Mouse (Mus musculus): ENCODE measurements around the gene Nfil3. TPM values are rescaled to one million over a fixed set of nuclear protein-coding genes. Genes with fewer than 3 reads are reported as not detected.

Gene Nfil3
- total and polyA plus RNA-seq, 3 experiments, result 0.35 to 0.93 TPM; not detected in 1

GRCm38 (mm10) chr13:52985508-52986214 is 4.8 kb upstream of the Nfil3 start:
- no peak overlapping the region for H3K27ac ChIP-seq (ENCODE audit: control insufficient read depth, low read depth, low read length)
- H3K9me3 ChIP-seq (replicated peaks; ENCODE audit: insufficient read depth, low read length), result no peaks in the 10 kb centered on the region
- no peaks in the 10 kb centered on the region for H3K27me3 ChIP-seq (ENCODE audit: control insufficient read depth in 1 of 2, insufficient read depth in 2 of 2, low read length in 2 of 2)
- TF ChIP-seq UBTF (IDR thresholded peaks at IDR 0.05; ENCODE audit: borderline replicate concordance, insufficient read depth, low read depth, low read length), result no peak
- no peaks in the 10 kb centered on the region for H3K4me1 ChIP-seq (ENCODE audit: control insufficient read depth in 1 of 2, insufficient read depth in 2 of 2, low read length in 2 of 2)
- DNase-seq (ENCODE audit: low read depth, low spot score), result no peak
- no peak overlapping the region for H3K9ac ChIP-seq (ENCODE audit: control insufficient read depth, low read depth, low read length, poor library complexity, severe bottlenecking)
- H3K4me3 ChIP-seq (ENCODE audit: control insufficient read depth in 1 of 2, insufficient read depth in 1 of 2, low read depth in 2 of 2, low read length in 2 of 2), result no peak overlapping the region
- H3K36me3 ChIP-seq (ENCODE audit: control insufficient read depth in 1 of 2, insufficient read depth in 2 of 2, low read length in 2 of 2), result peaks cover 0 to 2% of the 10 kb centered on the region in 2 experiments; a peak in 1 of 4 replicates
- no peaks in the 10 kb centered on the region for H3K79me2 ChIP-seq (ENCODE audit: control insufficient read depth, insufficient read depth, low read length, poor library complexity)

- 0 out of 2 replicates have a peak overlapping the region, but pooled peaks have one; percentile 18 for H3K9ac ChIP-seq (ENCODE audit: control insufficient read depth, low read depth, low read length, poor library complexity, severe bottlenecking)
- H3K79me2 ChIP-seq (ENCODE audit: control insufficient read depth, insufficient read depth, low read length, poor library complexity), result no peaks in the 10 kb centered on the region
- no peaks in the 10 kb centered on the region for H3K9me3 ChIP-seq (replicated peaks; ENCODE audit: insufficient read depth, low read length)
- H3K27me3 ChIP-seq (ENCODE audit: control insufficient read depth in 1 of 2, insufficient read depth in 2 of 2, low read length in 2 of 2), result no peaks in the 10 kb centered on the region
- H3K36me3 ChIP-seq (ENCODE audit: control insufficient read depth in 1 of 2, insufficient read depth in 2 of 2, low read length in 2 of 2), result peaks cover 0 to 2% of the 10 kb centered on the region in 2 experiments; a peak in 1 of 4 replicates
- DNase-seq (ENCODE audit: low read depth, low spot score), result peak; percentile 75
- no peak overlapping the region for H3K27ac ChIP-seq (ENCODE audit: control insufficient read depth, low read depth, low read length)
- H3K4me1 ChIP-seq (ENCODE audit: control insufficient read depth in 1 of 2, insufficient read depth in 2 of 2, low read length in 2 of 2), result no peaks in the 10 kb centered on the region
- H3K4me3 ChIP-seq (ENCODE audit: control insufficient read depth in 1 of 2, insufficient read depth in 1 of 2, low read depth in 2 of 2, low read length in 2 of 2), result peak overlapping the region; percentile 53 to 79; a peak in 3 of 4 replicates
- TF ChIP-seq SMC3 (IDR thresholded peaks at IDR 0.05; ENCODE audit: low read depth, low read length) (peak; percentile 87), MEF2A (IDR thresholded peaks at IDR 0.05; ENCODE audit: extremely low read depth, insufficient replicate concordance, low read depth, low read length, poor library complexity, severe bottlenecking) (no peak), EP300 (IDR thresholded peaks at IDR 0.05; ENCODE audit: low read depth in 1 of 2, low read length in 2 of 2) (no peak), POLR2AphosphoS2 (IDR thresholded peaks at IDR 0.05; ENCODE audit: low read length) (no peak), POLR2AphosphoS5 (IDR thresholded peaks at IDR 0.05; ENCODE audit: borderline replicate concordance, low read depth, low read length) (no peak), ETS1 (IDR thresholded peaks at IDR 0.05; ENCODE audit: low read depth, low read length) (no peak), JUND (IDR thresholded peaks at IDR 0.05; ENCODE audit: low read depth, low read length) (no peak), MYB (IDR thresholded peaks at IDR 0.05; ENCODE audit: low read depth, low read length) (no peak), MXI1 (IDR thresholded peaks at IDR 0.05; ENCODE audit: low read depth, low read length) (no peak), HCFC1 (IDR thresholded peaks at IDR 0.05; ENCODE audit: low read depth, low read length) (no peak), ZMIZ1 (IDR thresholded peaks at IDR 0.05; ENCODE audit: low read depth, low read length) (no peak), TAL1 (IDR thresholded peaks at IDR 0.05; ENCODE audit: low read length) (no peak), NELFE (IDR thresholded peaks at IDR 0.05; ENCODE audit: low read depth, low read length) (no peak), RCOR1 (IDR thresholded peaks at IDR 0.05; ENCODE audit: low read depth, low read length) (no peak), ZC3H11A (IDR thresholded peaks at IDR 0.05; ENCODE audit: low read depth, low read length) (peak; percentile 55), E2F4 (IDR thresholded peaks at IDR 0.05; ENCODE audit: borderline replicate concordance, low read depth, low read length) (no peak), USF1 (IDR thresholded peaks at IDR 0.05; ENCODE audit: low read depth, low read length) (no peak), KAT2A (conservative IDR thresholded peaks at IDR 0.05; ENCODE audit: low read depth, low read length) (no peak), RAD21 (IDR thresholded peaks at IDR 0.05; ENCODE audit: low read depth, low read length) (peak; percentile 60), SIN3A (IDR thresholded peaks at IDR 0.05; ENCODE audit: low read length) (no peak), NRF1 (IDR thresholded peaks at IDR 0.05; ENCODE audit: insufficient read depth, low read depth, low read length, poor library complexity, severe bottlenecking) (no peak), USF2 (IDR thresholded peaks at IDR 0.05; ENCODE audit: borderline replicate concordance in 1 of 2, insufficient read depth in 1 of 2, low read depth in 1 of 2, low read length in 2 of 2) (no peak), ZNF384 (IDR thresholded peaks at IDR 0.05; ENCODE audit: low read depth, low read length) (peak; percentile 89), GATA1 (IDR thresholded peaks at IDR 0.05; ENCODE audit: low read depth, low read length) (peak; percentile 44), GABPA (IDR thresholded peaks at IDR 0.05; ENCODE audit: low read depth, low read length) (no peak), ZKSCAN1 (IDR thresholded peaks at IDR 0.05; ENCODE audit: low read depth, low read length) (no peak), ELF1 (IDR thresholded peaks at IDR 0.05; ENCODE audit: low read depth, low read length) (no peak), CHD1 (IDR thresholded peaks at IDR 0.05; ENCODE audit: low read depth, low read length) (no peak), CTCF (IDR thresholded peaks at IDR 0.05 in 2 of 3, conservative IDR thresholded peaks at IDR 0.05 in 1 of 3; ENCODE audit: control insufficient read depth in 1 of 3, insufficient read depth in 1 of 3, low read depth in 2 of 3, low read length in 3 of 3, poor library complexity in 1 of 3, severe bottlenecking in 1 of 3) (peak; percentile 33 to 78 (median 50); a peak in 5 of 6 replicates)
These were observed 1.8 kb upstream of the Nfil3 start for GRCm38 (mm10) chr13:52982703-52983102.
